Mouse (Mus musculus): ENCODE results near the gene Kcnq1. TPM values are rescaled to one million over a fixed set of nuclear protein-coding genes. Genes with fewer than 3 reads are reported as not detected.

The Kcnq1 gene
- total RNA-seq, 1 experiment from 2014 or later, result not detected

DNA sequence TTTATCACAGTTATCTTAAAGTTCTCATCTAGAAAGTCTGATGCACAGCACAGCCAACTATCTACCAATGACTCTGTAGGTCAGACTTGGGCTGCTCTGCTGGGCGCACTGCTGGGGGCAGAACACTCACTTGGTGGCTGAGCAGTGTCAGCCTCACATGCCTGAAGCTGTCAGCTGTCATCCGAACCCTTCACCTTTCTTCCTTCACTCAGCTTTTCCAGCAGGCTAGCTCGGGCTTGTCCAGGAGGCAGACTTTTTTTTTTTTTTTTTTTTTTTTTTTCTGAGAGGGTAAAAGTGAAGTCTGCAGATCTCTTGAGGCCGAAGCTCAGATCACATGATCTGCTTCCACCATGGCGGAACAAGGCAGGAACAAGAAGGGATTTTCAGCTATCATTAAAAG, 249.7 kb downstream of the Kcnq1 start:
- ATAC-seq (replicated peaks in 1 of 2; ENCODE audit: insufficient read depth in 1 of 2, low FRiP score in 2 of 2, low TSS enrichment in 1 of 2, low read depth in 1 of 2, poor library complexity in 2 of 2, severe bottlenecking in 2 of 2), result no peak

DNA sequence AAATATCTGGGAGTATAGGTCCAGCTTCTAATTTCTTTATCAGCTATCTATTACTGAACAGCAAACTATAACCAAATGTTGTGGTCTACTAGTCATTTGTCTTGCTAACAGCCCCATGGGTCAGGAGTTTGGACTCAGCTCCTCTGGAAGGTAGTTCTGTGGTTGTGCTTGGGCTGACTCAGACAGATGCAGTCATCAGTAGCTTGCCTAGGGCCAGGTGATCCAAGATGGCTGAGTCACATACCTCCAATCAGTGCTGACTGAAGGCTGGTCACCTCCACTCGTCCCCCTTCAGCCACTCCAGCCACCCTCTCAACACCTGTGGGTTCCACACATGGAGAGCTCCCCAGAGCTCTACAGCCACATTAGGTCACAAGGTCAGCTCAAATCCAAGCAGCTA, 250.9 kb downstream of the Kcnq1 start:
- ATAC-seq (replicated peaks in 1 of 2; ENCODE audit: insufficient read depth in 1 of 2, low FRiP score in 2 of 2, low TSS enrichment in 1 of 2, low read depth in 1 of 2, poor library complexity in 2 of 2, severe bottlenecking in 2 of 2), result no peak

DNA sequence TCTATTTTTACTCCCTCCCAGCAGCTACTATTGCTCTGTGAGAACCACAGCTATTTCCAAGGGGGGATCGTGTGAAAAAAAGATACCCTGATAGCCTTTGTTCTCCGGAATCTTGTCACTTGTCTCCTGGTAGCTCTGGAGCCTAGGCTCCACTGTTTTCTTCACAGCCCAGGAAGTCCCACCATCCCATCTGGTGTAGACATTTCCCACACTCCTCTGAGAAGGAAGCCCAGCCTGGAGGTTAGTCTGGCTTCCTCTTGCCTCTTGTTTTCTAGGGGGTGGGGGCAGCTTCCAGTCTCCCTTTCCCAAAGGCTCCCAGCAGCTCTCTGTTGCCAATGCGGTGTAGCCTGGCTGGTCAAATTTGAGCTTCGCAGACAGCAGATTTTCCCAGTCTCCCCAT, 251.7 kb downstream of the Kcnq1 start:
- no peak for ATAC-seq (replicated peaks in 1 of 2; ENCODE audit: insufficient read depth in 1 of 2, low FRiP score in 2 of 2, low TSS enrichment in 1 of 2, low read depth in 1 of 2, poor library complexity in 2 of 2, severe bottlenecking in 2 of 2)

DNA sequence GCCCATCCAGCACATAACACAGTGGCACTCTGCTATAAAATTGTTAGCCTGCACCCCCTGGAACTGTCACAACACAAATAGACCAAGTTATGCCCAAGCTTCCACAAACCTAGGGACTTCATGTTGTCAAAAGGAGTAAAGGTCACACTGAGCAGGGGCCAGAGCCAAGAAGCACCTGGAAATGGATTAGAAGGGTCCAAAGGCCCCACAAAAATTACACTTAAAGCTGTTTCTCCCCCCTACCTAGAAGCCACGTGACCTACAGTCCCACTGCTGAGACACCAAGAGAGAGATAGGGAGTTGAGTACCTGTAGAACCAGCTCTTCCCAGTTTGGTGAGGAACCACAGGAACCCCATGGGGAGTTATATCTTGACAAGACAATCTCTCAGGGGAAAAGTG, 253.6 kb downstream of the Kcnq1 start:
- no peak for ATAC-seq (replicated peaks in 1 of 2; ENCODE audit: insufficient read depth in 1 of 2, low FRiP score in 2 of 2, low TSS enrichment in 1 of 2, low read depth in 1 of 2, poor library complexity in 2 of 2, severe bottlenecking in 2 of 2)

DNA sequence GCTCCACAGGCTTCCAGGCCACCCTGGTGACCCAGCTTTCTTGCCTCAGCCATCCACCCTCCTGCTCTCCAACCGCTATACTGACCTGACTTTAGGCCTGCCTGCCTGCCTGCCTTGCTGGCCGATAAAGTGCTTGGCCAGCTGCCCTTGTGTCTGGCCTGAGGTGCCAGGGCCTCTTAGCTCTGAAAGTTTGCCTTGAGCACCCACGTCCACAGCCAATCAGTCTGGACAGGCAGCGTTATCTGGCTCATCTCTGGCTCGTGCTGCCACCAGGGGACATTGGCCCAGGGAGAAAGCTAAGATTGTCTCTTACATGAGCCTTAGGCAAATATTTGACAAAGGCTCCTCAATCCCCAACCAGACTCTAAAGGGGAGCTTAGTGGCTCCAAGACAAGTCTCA, 254.6 kb downstream of the Kcnq1 start:
- no peak for ATAC-seq (replicated peaks in 1 of 2; ENCODE audit: insufficient read depth in 1 of 2, low FRiP score in 2 of 2, low TSS enrichment in 1 of 2, low read depth in 1 of 2, poor library complexity in 2 of 2, severe bottlenecking in 2 of 2)

DNA sequence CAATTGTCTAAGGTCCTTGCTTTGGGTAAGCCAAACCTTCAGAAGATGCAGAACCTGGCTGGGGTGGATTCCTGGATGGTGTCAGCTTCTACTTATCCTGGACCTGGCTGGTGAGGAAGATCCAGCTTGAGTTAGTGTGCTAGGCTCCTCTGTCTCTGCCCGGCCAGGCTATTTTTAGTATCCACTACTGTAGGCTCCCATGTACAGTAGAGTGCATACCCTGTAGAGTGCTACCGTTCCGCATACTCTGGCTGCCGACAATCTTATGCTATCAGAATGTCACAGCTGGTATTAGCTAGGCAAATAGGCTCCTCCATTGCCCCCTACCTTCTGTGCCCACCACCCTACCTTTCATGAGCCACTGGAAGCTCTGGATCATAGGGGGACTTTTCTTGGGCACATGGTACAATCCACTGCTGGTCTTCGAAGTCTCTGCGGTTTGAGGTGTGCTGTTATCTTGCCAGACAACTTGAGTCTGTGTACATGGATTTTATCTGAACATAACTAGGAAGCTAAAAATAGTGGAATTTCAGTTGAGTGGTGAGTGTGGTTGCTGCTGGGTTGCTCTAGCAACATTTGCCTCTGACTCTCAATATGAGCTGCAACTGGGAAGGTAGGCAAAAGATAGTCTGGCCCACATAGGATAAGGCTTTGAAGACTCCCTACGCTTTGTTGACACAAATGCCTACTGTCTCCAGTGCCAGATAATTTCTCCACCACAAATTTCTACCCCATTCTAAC, 258.1 kb downstream of the Kcnq1 start:
- no peak for ATAC-seq (replicated peaks in 1 of 2; ENCODE audit: insufficient read depth in 1 of 2, low FRiP score in 2 of 2, low TSS enrichment in 1 of 2, low read depth in 1 of 2, poor library complexity in 2 of 2, severe bottlenecking in 2 of 2)

DNA sequence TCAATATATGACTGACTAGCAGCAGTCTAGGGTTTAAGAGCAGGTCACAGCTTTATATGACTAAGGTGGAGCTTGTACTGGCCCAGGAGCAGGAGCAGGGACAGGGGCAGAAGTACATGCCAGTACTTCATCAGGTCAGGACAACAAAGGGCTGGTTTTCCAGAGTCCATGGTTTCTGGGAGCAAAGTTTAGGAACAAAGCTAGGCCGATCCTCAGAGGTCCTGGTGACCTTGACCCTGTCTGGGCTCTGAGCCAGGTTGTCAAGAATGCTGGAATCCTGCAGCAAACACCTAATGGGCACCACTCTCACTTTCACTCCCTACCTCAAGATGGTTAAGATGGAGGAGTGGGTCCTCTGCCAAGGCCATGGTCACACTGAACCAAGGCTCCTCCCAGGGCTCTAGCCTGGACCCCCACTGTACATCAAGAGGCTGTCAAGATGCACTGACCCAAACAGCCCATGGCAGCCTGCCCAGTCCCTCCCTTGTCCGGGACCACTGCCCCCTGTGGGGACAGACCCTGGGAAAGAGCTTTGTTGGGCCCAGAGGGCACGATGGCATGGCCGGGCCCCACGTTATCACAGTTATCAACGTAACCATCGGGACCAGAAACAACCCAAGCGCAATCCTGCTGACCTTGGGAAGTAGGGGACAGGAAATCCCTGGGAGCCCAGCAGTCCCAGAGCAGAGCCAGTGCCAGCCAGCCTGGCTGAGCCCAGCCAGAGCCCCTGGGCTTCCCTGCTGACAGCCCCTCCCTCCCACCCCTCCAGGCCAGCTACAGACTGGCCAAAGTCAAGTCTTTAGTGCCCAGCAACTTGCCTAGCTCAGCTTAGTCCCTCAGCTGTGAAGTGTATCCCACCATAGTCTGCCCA, 259.0 kb downstream of the Kcnq1 start:
- ATAC-seq (replicated peaks in 1 of 2; ENCODE audit: insufficient read depth in 1 of 2, low FRiP score in 2 of 2, low TSS enrichment in 1 of 2, low read depth in 1 of 2, poor library complexity in 2 of 2, severe bottlenecking in 2 of 2), result no peak

DNA sequence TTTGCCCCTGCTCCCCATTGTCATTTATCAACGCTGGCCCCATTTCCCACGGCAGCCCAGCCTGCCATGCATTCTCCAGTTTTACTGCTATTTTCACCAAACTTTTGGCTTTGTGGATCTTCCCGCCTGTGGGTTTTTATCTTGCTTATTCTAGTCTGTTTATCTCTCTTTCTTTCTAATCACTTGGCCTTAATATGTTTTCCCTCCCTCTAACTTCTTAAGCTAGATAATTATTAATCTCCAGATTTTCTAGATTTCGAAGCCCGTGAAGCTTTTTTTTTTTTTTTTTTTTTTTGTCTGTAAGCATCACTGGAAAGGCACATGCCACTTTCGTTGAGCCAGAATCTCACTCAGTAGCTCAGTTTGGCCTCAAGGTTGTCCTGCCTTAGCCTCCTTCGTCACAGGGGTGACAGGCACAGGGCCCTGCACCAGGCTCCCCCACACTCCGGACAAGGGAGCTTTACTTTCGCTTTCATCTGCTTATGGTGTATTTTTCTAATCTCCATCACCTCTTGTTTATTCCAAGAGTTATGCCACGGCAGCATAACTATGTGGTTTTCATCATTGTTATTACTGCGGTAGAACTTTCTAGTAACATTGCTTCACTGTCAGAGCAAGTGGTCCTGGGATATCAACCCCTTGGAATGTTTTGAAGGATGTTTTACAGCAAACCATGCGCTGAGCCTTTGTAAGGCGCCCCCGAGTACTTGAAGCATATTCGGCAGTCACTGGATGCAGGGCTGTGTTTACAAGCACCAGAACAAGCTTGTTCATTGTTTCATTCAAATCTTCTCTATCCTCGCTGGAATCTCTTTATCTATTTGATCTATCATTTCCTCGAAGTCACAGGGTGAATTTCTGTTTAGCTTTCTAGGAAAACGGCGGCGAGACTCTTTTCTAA, 261.5 kb downstream of the Kcnq1 start:
- ATAC-seq (replicated peaks in 1 of 2; ENCODE audit: insufficient read depth in 1 of 2, low FRiP score in 2 of 2, low TSS enrichment in 1 of 2, low read depth in 1 of 2, poor library complexity in 2 of 2, severe bottlenecking in 2 of 2), result peak in 1 of 2 experiments; percentile 49; a peak in 1 of 4 replicates

DNA sequence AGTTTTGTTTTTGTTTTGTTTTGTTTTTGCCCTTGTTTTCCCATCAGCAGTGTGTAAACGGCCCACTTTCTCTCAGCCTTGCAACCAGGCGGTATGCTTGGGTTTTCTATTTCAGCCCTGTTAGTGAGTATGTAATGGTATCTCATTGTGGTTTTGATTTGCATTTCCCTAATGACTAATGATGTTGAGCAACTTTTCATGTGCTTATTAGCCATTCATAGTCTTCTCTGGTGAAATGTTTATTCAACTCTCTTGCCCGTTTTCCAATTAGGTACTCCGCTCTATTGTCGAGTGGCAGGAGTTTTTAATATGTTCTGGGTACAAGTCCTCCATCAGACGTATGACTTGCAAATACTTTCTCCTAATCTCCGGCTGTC, 262.1 kb downstream of the Kcnq1 start:
- peak; percentile 29 to 92; a peak in 2 of 4 replicates for ATAC-seq (replicated peaks in 1 of 2; ENCODE audit: insufficient read depth in 1 of 2, low FRiP score in 2 of 2, low TSS enrichment in 1 of 2, low read depth in 1 of 2, poor library complexity in 2 of 2, severe bottlenecking in 2 of 2)

DNA sequence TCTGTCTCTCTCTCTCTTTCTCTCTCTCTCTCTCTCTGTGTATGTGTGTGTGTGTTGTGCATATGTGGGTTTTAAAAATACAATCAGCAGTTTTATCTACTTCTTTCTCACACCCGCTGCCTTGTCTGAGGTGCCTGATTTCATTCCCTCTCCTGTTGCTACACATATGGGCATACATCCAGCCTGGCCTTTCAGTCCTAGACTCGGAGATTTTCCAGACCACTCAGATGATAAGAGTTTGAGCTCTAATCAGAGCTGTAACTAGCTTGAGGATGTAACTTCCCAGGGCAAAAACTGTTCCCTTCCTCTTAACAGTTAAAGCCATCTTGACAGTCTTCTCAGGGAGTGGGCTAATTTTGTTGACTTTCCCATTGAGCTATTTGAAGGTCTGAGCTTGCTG, 265.2 kb downstream of the Kcnq1 start:
- ATAC-seq (replicated peaks in 1 of 2; ENCODE audit: insufficient read depth in 1 of 2, low FRiP score in 2 of 2, low TSS enrichment in 1 of 2, low read depth in 1 of 2, poor library complexity in 2 of 2, severe bottlenecking in 2 of 2), result no peak

DNA sequence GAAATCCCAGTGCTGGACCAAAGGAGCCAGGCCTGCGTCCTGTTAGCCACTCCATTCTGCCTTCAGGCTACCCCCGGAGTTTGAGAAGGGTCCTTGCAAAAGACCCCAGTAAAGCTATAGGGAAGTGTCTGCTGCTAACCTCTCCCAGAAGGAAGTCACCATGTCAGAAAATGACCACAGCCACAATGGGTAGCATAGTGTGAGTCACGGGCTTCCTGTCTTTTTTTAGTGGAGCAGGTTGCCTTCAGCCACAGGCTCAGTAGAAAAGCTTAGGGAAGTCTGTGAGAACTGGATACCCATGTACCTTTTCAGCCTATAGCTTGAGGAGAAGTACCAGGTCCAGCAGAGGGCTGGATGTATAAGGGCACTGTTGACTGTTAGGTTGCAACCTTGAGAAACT, 267.1 kb downstream of the Kcnq1 start:
- peak; percentile 70 to 72 for ATAC-seq (replicated peaks in 1 of 2; ENCODE audit: insufficient read depth in 1 of 2, low FRiP score in 2 of 2, low TSS enrichment in 1 of 2, low read depth in 1 of 2, poor library complexity in 2 of 2, severe bottlenecking in 2 of 2)

DNA sequence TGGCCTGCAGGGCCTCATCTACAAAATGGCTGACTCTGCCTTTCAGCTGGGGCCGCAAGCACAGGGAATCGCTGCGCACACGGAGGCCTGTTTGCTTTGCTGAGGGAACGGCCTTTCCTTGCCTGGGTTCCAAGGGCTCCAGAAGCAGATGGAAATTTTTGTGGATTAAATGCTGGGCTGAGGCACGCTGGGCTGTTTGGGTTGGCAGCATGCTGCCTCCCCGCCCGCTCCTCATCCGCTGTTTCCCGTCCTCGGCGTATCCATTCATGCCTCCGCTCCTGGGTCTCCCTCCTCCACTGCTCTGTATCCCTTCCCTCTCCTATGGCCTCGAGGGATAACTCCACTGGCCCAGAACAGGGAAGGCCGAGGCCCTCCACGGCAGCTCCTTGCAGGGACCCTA, 269.8 kb downstream of the Kcnq1 start:
- ATAC-seq (replicated peaks in 1 of 2; ENCODE audit: insufficient read depth in 1 of 2, low FRiP score in 2 of 2, low TSS enrichment in 1 of 2, low read depth in 1 of 2, poor library complexity in 2 of 2, severe bottlenecking in 2 of 2), result no peak

DNA sequence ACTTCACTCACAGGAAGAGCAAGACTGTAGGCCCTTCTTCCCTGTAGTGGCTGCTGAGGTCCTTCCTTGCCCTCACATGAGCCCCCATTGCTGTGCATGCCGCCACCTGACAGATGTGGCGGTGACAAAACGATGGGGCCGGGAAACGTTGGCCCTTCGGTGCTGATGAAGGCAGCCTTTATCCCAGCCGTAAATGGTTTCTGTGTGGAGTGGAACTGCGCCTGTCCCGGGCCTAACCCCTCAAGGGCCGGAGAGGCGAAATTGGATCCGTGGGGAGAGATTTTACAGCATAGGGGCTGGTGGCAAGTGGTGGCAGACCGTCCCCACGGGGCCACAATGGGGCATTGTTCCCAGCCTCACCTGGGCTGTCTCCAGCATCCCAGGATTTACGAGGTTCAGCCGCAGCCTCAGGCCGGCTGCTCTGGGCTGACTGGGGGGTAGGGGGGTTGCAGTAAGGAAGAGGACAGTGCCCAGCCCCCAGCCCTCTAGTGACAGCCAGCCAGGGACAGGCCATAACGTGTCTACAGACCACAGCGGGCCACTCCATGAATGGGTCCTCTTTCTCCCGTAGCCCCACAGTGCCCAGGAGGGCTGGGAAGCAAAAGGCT, 274.4 kb downstream of the Kcnq1 start:
- no peak for ATAC-seq (replicated peaks in 1 of 2; ENCODE audit: insufficient read depth in 1 of 2, low FRiP score in 2 of 2, low TSS enrichment in 1 of 2, low read depth in 1 of 2, poor library complexity in 2 of 2, severe bottlenecking in 2 of 2)

DNA sequence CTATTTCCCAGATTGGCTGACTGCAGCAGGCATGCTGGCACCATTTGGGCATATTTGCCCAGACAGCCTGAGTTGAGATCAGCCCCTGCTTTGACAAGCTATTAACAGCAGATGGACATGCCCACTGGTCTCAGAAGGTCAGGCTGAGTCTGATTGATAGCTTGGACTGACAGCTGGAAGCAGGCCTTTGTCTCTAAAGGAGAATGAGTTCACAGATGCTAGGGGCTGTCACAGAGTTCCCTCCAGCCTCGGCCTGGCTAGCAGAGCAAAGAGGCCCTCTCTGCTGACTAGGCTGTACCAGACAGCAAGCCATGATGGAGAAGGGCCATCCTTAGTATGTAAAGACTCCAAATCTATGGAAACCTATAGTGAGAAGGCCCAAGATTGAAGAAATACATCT, 280.5 kb downstream of the Kcnq1 start:
- no peak for ATAC-seq (replicated peaks in 1 of 2; ENCODE audit: insufficient read depth in 1 of 2, low FRiP score in 2 of 2, low TSS enrichment in 1 of 2, low read depth in 1 of 2, poor library complexity in 2 of 2, severe bottlenecking in 2 of 2)

DNA sequence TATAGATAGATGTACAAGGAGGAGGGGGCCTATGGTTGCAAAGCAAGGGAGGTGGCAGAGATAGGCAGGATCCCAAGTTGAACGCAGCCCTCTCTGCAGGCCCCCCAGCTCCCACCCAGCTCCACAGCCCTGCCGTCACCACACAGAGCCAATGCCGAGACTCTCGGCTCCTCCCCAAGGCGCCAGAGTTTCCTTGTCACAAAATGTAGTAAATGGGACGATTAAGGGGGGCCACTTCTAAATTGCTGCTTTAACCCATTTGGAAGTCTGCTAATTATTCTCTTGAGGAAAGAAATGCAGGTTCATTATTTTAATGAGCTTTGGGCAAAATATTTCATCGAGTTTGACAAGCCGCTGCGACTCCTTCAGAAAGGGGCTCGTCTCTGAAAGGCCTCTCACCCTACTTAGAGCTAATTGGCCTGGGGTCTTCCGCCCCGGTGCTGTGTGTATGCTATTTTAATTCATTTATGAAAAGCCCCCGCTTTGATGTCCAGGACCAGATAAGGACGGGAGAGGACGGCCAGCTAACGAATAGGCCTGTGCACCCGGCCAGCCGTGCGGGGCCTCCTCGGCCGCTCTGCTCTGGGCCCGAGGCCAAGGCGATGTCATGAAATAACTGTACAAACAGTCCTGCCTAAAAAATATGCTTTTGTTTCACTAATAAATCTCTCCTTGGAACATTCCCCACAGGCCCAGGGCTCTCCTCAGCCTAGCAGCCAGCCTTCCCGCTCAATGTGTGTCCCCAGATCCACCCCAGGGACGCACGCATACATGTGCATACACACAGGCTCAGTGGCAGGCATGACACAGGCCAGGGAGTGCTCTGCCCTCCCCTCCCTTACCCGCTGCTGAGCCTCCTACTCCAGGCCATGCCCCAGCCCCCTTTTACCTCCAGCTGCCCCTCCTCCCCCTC, 282.9 kb downstream of the Kcnq1 start:
- 0 out of 4 replicates have a peak, but pooled peaks have one; percentile 23 to 46 for ATAC-seq (replicated peaks in 1 of 2; ENCODE audit: insufficient read depth in 1 of 2, low FRiP score in 2 of 2, low TSS enrichment in 1 of 2, low read depth in 1 of 2, poor library complexity in 2 of 2, severe bottlenecking in 2 of 2)

DNA sequence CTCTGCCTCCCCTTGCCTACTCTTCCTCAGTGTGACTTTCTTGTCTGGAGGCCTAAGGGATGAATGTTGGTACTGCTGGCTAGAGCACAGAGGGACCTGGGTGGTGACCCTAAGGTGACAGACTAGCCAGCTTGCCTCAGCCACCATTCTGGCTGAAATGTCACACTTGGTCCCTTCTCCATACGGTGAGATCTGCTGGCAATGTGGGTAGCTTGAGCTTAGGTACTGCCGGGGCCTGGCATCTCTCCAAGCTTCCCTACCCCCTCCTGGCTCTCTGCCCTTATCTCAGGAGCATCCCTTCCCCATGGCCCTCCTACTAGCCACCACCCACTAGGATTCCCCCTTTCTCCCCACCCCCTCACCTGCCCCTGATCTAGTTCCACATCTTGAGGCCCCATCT, 283.7 kb downstream of the Kcnq1 start:
- no peak for ATAC-seq (replicated peaks in 1 of 2; ENCODE audit: insufficient read depth in 1 of 2, low FRiP score in 2 of 2, low TSS enrichment in 1 of 2, low read depth in 1 of 2, poor library complexity in 2 of 2, severe bottlenecking in 2 of 2)

Data from hematopoietic stem cell, adult 5-6 weeks (primary cell).